Mouse (Mus musculus) liver, adult 2 months (tissue): ENCODE measurements around the gene Fkrp.

ENCODE experiments used
- CTCF ChIP-seq: fragments of 200-500 bp; IDR thresholded peaks from 2 replicates; pipeline ENCODE4 v1.5.1; 2011; ENCODE audit warnings: low read depth, low read length, control low read depth
- POLR2A ChIP-seq: fragments of 200-500 bp; IDR thresholded peaks from 2 replicates; pipeline ENCODE4 v1.6.1; 2011; ENCODE audit warnings: low read length, control low read depth; ENCODE audit not compliant: insufficient read depth; ENCODE audit errors: extremely low read depth

DNA sequence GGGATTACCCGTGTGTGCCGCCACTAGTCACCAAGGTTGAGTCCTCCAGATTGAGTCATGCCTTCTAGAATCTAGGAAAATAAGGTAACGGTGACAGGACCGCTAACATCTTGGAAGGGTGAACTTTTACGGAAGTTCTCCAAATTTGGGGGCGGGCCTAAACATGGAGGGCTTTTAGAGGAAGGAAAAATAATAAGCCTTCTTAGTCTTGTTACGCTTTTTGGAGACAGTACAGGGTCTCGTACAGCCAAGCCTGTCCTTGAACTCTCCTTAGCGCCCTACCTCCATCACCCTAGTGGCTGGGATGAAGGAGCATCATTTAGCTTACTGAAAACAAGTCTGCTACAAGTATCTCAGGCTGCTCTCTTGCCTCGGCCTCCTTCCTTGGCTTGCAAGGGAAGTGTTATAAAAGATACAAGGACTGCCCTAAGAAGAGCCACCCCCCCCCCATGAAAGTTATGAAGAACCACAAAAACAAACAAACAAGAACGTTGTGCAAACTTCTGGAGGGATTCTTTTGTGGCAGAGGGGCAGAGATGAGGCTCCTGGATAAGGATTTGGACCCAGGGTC is 33.9 kb downstream of the Fkrp start:
- no peak for TF ChIP-seq CTCF
- no peak for TF ChIP-seq POLR2A
